Mouse (Mus musculus): ENCODE results near the gene Pcnt. TPM values are rescaled to one million over a fixed set of nuclear protein-coding genes. Genes with fewer than 3 reads are reported as not detected.
A peak's percentile ranks its signal among the peaks of the same experiment; 100 is the strongest.

The Pcnt gene
- total RNA-seq, 1 experiment from 2014 or later, result 90.7 TPM

GRCm38 (mm10) chr10:76439107-76439890 is 3.3 kb downstream of the Pcnt start:
- ATAC-seq (replicated peaks in 1 of 2; ENCODE audit: insufficient read depth in 1 of 2, low FRiP score in 2 of 2, low TSS enrichment in 1 of 2, low read depth in 1 of 2, poor library complexity in 2 of 2, severe bottlenecking in 2 of 2), result no peak

- ATAC-seq (replicated peaks in 1 of 2; ENCODE audit: insufficient read depth in 1 of 2, low FRiP score in 2 of 2, low TSS enrichment in 1 of 2, low read depth in 1 of 2, poor library complexity in 2 of 2, severe bottlenecking in 2 of 2), result no peak
These were observed 8.7 kb downstream of the Pcnt start for GRCm38 (mm10) chr10:76433925-76434324.

DNA sequence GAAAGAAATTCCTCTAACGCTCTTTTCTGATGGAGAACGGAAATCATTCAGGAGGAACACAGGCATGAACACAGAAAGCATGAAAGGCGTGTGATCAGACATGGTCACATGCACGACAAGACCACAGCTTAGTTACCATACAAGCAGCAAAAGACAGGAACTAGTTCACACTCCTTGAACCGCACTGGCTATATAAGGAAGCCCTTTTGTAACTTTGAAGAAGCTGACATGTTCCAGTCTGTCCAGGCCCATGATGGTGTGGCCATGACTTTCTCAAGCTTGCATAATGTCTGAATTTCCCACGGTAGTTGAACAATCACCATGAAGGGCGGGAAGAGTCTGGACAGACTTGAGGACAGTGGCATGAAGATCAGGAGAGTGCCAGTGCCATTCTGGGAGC is 16.9 kb downstream of the Pcnt start:
- peak in 1 of 2 experiments; percentile 48; a peak in 1 of 4 replicates for ATAC-seq (replicated peaks in 1 of 2; ENCODE audit: insufficient read depth in 1 of 2, low FRiP score in 2 of 2, low TSS enrichment in 1 of 2, low read depth in 1 of 2, poor library complexity in 2 of 2, severe bottlenecking in 2 of 2)

GRCm38 (mm10) chr10:76416811-76417210 is 25.8 kb downstream of the Pcnt start:
- no peak for ATAC-seq (replicated peaks in 1 of 2; ENCODE audit: insufficient read depth in 1 of 2, low FRiP score in 2 of 2, low TSS enrichment in 1 of 2, low read depth in 1 of 2, poor library complexity in 2 of 2, severe bottlenecking in 2 of 2)

DNA sequence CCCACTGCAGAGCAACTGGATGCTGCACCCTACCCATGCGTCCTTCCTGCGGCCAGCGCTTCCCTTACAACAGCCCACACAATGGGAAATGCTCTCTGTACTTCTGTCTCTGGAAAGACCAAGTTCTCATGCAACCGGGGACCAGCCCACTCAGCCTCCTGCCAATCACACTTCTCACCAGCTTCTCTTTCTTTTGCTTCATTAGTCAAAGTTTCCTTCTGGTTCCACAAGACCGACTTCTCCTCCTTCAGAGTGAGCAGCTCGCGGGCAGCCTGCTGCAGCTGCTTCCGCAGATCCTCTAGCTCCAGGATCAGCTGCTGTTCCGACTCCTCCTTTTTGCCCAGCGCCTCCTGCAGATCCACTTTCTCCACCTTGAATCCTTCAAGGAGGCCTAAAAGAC is 34.1 kb downstream of the Pcnt start:
- no peak for ATAC-seq (replicated peaks in 1 of 2; ENCODE audit: insufficient read depth in 1 of 2, low FRiP score in 2 of 2, low TSS enrichment in 1 of 2, low read depth in 1 of 2, poor library complexity in 2 of 2, severe bottlenecking in 2 of 2)

GRCm38 (mm10) chr10:76392596-76392995 is 50.0 kb downstream of the Pcnt start:
- no peak for ATAC-seq (replicated peaks in 1 of 2; ENCODE audit: insufficient read depth in 1 of 2, low FRiP score in 2 of 2, low TSS enrichment in 1 of 2, low read depth in 1 of 2, poor library complexity in 2 of 2, severe bottlenecking in 2 of 2)

DNA sequence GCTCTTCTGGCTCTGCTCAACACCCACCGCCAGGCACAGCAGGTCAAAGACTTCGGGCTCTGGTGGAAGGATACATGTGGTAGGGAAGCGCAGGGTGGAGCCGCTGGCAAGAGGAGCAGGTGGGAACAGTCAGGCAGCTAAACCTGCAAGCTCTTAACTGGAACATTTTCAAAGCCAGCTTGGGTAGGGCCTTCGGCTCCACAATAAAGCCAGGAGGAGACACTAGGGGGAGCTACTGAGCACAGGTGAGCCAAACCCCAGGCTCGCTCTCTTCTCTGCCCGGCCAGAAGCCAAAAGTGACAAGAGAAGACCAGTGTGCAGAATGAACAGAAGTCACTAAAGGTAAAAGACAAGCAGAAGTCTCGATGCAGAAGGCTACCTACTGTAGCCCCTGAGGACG is 50.8 kb downstream of the Pcnt start:
- peak in 1 of 2 experiments; percentile 25; a peak in 1 of 4 replicates for ATAC-seq (replicated peaks in 1 of 2; ENCODE audit: insufficient read depth in 1 of 2, low FRiP score in 2 of 2, low TSS enrichment in 1 of 2, low read depth in 1 of 2, poor library complexity in 2 of 2, severe bottlenecking in 2 of 2)

GRCm38 (mm10) chr10:76391166-76391565 is 51.4 kb downstream of the Pcnt start:
- no peak for ATAC-seq (replicated peaks in 1 of 2; ENCODE audit: insufficient read depth in 1 of 2, low FRiP score in 2 of 2, low TSS enrichment in 1 of 2, low read depth in 1 of 2, poor library complexity in 2 of 2, severe bottlenecking in 2 of 2)

DNA sequence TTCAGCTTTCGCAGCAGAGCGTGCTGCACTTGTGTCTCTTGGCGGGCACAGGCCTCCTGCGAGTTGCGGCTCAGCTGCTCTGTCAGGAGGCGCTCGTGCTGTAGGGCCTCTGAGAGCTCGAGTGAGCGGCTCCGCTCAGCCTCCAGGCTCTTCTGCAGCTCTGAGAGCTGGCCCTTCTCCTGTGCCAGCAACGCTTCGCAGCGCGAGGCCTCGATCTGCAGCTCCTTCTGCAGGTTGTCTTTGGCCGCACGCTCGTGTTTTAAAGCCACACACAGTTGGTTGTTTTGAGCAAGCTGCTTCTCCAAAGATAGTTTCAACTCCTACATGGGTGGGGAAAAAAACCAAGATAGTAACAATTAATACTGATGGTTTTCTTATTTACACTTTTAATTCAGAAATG is 67.6 kb downstream of the Pcnt start:
- ATAC-seq (replicated peaks in 1 of 2; ENCODE audit: insufficient read depth in 1 of 2, low FRiP score in 2 of 2, low TSS enrichment in 1 of 2, low read depth in 1 of 2, poor library complexity in 2 of 2, severe bottlenecking in 2 of 2), result no peak

- no peak for ATAC-seq (replicated peaks in 1 of 2; ENCODE audit: insufficient read depth in 1 of 2, low FRiP score in 2 of 2, low TSS enrichment in 1 of 2, low read depth in 1 of 2, poor library complexity in 2 of 2, severe bottlenecking in 2 of 2)
These were observed 70.8 kb downstream of the Pcnt start for GRCm38 (mm10) chr10:76371736-76372135.

DNA sequence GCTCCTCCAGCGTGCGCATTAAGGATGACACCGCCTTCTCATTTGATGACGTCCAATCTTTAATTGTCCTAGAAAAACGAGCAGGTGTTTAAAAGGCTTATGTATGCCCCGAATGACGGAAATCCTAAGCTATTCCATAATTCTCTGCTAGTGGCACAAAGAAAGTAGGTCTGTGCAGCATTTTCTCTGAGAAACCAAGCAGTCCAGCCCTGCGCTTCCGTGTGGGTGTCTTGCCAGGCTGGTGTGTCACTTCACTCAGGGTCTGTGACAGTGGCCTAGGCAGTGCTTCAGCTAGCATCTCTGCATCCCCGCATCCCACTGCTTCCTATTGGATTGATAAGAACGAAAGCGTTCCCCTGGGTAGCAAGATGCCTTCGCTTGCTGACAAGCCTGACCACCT is 73.8 kb downstream of the Pcnt start:
- no peak for ATAC-seq (replicated peaks in 1 of 2; ENCODE audit: insufficient read depth in 1 of 2, low FRiP score in 2 of 2, low TSS enrichment in 1 of 2, low read depth in 1 of 2, poor library complexity in 2 of 2, severe bottlenecking in 2 of 2)

DNA sequence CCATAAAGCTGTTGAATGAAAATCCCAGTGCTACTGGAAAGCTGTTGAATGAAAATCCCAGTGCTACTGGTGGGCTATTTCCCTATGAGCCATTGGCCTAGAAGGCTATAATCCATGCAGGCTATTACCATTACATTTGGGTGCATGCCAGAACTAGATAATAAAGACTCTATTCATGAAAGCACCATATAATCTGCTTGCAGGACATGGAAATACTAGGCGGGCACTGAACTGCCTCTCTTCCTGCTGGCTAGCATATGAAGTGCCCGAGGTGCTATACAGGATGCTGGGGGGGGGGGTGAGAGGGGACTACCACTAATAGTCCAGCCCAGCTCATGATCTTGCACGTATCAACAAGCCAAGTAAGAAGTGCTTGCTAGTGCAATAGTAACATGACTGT is 79.4 kb downstream of the Pcnt start:
- ATAC-seq (replicated peaks in 1 of 2; ENCODE audit: insufficient read depth in 1 of 2, low FRiP score in 2 of 2, low TSS enrichment in 1 of 2, low read depth in 1 of 2, poor library complexity in 2 of 2, severe bottlenecking in 2 of 2), result no peak

- ATAC-seq (replicated peaks in 1 of 2; ENCODE audit: insufficient read depth in 1 of 2, low FRiP score in 2 of 2, low TSS enrichment in 1 of 2, low read depth in 1 of 2, poor library complexity in 2 of 2, severe bottlenecking in 2 of 2), result no peak
These were observed 84.1 kb downstream of the Pcnt start for GRCm38 (mm10) chr10:76358468-76358867.

GRCm38 (mm10) chr10:76357286-76357875 is 85.2 kb downstream of the Pcnt start:
- ATAC-seq (replicated peaks in 1 of 2; ENCODE audit: insufficient read depth in 1 of 2, low FRiP score in 2 of 2, low TSS enrichment in 1 of 2, low read depth in 1 of 2, poor library complexity in 2 of 2, severe bottlenecking in 2 of 2), result no peak

GRCm38 (mm10) chr10:76354974-76355373 is 87.6 kb downstream of the Pcnt start:
- peak; percentile 71 to 84 for ATAC-seq (replicated peaks in 1 of 2; ENCODE audit: insufficient read depth in 1 of 2, low FRiP score in 2 of 2, low TSS enrichment in 1 of 2, low read depth in 1 of 2, poor library complexity in 2 of 2, severe bottlenecking in 2 of 2)

DNA sequence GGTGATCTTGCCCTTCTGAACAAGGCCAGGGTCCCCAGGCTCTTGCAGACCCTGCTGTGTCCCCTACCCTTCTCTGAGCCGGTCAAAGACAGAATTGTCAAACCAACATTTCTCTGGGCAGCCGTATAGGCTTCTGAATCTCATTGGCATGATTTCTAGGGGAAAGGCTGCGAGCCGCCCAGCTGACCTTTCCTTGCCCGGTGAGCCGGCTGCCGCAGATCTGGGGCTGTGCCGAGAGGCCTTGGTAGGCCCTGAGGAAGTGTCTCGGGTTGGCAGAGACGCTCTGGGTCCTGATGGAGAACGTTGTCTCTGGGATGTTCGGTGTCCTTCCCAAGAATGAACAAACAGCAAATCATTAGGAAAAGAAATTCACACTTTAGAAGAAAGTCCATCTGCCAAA is 88.6 kb downstream of the Pcnt start:
- no peak for ATAC-seq (replicated peaks in 1 of 2; ENCODE audit: insufficient read depth in 1 of 2, low FRiP score in 2 of 2, low TSS enrichment in 1 of 2, low read depth in 1 of 2, poor library complexity in 2 of 2, severe bottlenecking in 2 of 2)

DNA sequence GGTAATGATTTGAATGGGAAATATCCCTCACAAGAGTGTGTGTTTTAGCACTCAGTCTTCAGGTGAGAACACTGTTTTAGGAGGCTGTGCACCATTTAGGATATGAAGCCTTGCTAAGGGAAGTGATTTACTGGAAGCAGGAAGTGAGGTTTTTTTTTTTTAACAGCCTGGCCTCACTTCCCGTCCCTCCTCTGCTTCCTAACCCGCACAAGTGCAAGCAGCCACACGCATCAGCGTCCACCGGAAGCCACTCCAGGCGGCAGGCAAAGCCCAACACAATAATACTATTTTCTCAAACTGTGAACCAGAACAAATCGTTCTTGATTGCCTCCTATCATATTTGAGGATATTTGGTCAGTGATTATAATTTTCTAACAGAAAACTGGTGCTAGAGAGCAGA is 90.6 kb downstream of the Pcnt start:
- ATAC-seq (replicated peaks in 1 of 2; ENCODE audit: insufficient read depth in 1 of 2, low FRiP score in 2 of 2, low TSS enrichment in 1 of 2, low read depth in 1 of 2, poor library complexity in 2 of 2, severe bottlenecking in 2 of 2), result 0 out of 4 replicates have a peak, but pooled peaks of 1 of the 2 experiments have one; percentile 15

GRCm38 (mm10) chr10:76346589-76346988 is 96.0 kb downstream of the Pcnt start:
- ATAC-seq (replicated peaks in 1 of 2; ENCODE audit: insufficient read depth in 1 of 2, low FRiP score in 2 of 2, low TSS enrichment in 1 of 2, low read depth in 1 of 2, poor library complexity in 2 of 2, severe bottlenecking in 2 of 2), result peak; percentile 29 to 52; a peak in 1 of 4 replicates

- ATAC-seq (replicated peaks in 1 of 2; ENCODE audit: insufficient read depth in 1 of 2, low FRiP score in 2 of 2, low TSS enrichment in 1 of 2, low read depth in 1 of 2, poor library complexity in 2 of 2, severe bottlenecking in 2 of 2), result peak; percentile 38 to 44; a peak in 3 of 4 replicates
These were observed 96.5 kb downstream of the Pcnt start for GRCm38 (mm10) chr10:76346043-76346491.
